Mouse (Mus musculus) liver, postnatal 0 days (tissue): ENCODE measurements around the gene Git2. TPM values are rescaled to one million over a fixed set of nuclear protein-coding genes. Genes with fewer than 3 reads are reported as not detected.

ENCODE experiments used
- ATAC-seq: fragments of 200-750 bp; cut with Nextera tagmentation; 2 replicates; pipeline ENCODE4 v1.8.0; 2017; ENCODE audit warnings: mild to moderate bottlenecking, moderate library complexity
- DNase-seq: peaks from one replicate; pipeline ENCODE4 v3.0.0-alpha.2; 2016
- H3K27ac ChIP-seq: fragments of 300-500 bp; sonication (generic); 2 replicates; pipeline ENCODE4 v1.5.1; 2014; ENCODE audit warnings: antibody characterized with exemption, moderate library complexity, mild to moderate bottlenecking, low read depth
- H3K27me3 ChIP-seq: fragments of 300-500 bp; sonication (generic); 2 replicates; pipeline ENCODE4 v1.6.1; 2014; ENCODE audit warnings: low read length, control low read depth, mixed read lengths; ENCODE audit not compliant: insufficient read depth
- H3K36me3 ChIP-seq: fragments of 300-500 bp; sonication (generic); replicated peaks from 2 replicates; pipeline ENCODE4 v1.6.1; 2014; ENCODE audit warnings: mild to moderate bottlenecking, control low read depth, low read length, moderate library complexity, mixed read lengths; ENCODE audit not compliant: insufficient read depth
- H3K4me1 ChIP-seq: fragments of 300-500 bp; sonication (generic); 2 replicates; pipeline ENCODE4 v1.6.1; 2014; ENCODE audit warnings: antibody characterized with exemption, mild to moderate bottlenecking, control low read depth; ENCODE audit not compliant: insufficient read depth
- H3K4me2 ChIP-seq: fragments of 300-500 bp; sonication (generic); 2 replicates; pipeline ENCODE4 v1.6.1; 2014; ENCODE audit warnings: low read depth, mild to moderate bottlenecking, low read length, moderate library complexity, mixed read lengths
- H3K4me3 ChIP-seq: fragments of 300-500 bp; sonication (generic); 2 replicates; pipeline ENCODE4 v1.5.1; 2014; ENCODE audit warnings: low read depth, low read length
- H3K9ac ChIP-seq: fragments of 300-500 bp; sonication (generic); replicated peaks from 2 replicates; pipeline ENCODE4 v1.6.1; 2014; ENCODE audit warnings: mild to moderate bottlenecking, moderate library complexity
- H3K9me3 ChIP-seq: fragments of 300-500 bp; sonication (generic); 2 replicates; pipeline ENCODE4 v1.6.1; 2016; ENCODE audit warnings: mild to moderate bottlenecking, control low read depth, low read length, mixed read lengths
- CTCF ChIP-seq: sonication (generic); IDR thresholded peaks from 2 replicates; pipeline ENCODE4 v1.5.1; 2016; ENCODE audit warnings: antibody characterized with exemption, low read depth
- EP300 ChIP-seq: IDR thresholded peaks from 2 replicates; pipeline ENCODE4 v1.6.1; 2016; ENCODE audit warnings: antibody characterized with exemption, low read depth, mild to moderate bottlenecking
- WGBS: fragments of 180-500 bp; shearing (Covaris S2); extraction: QIAGEN DNeasy Blood & Tissue Kit; methylation state at CpG from one replicate; pipeline ENCODE4 v1.1.7; 2014; ENCODE audit not compliant: insufficient replicate concordance; 5-methylcytosine and 5-hydroxymethylcytosine counted together
- polyA plus RNA-seq: library from polyadenylated mRNA; unstranded; fragments of >200 nt; fragmentation: Nextera tagmentation; extraction: Ambion mirVana; gene quantifications from 2 replicates; pipeline ENCODE4 v1.2.1, GENCODE M21; 2015

Gene Git2
- polyA plus RNA-seq, 1 experiment from 2014 or later, result 11.1 TPM

- H3K27ac ChIP-seq, result no peak within 1 kb of the TSS
- H3K9ac ChIP-seq, result peak within 1 kb of the TSS; percentile 73
- H3K36me3 ChIP-seq, result peaks cover 6% of the 10 kb centered on the region
- TF ChIP-seq EP300 (no peak), CTCF (peak; percentile 91)
- peak within 1 kb of the TSS; percentile 85 for H3K4me2 ChIP-seq
- 5% methylated on average over 48 of the region's 49 CpGs for WGBS
- peaks cover 7% of the 10 kb centered on the region for H3K4me1 ChIP-seq
- DNase-seq (peak; percentile 96), ATAC-seq (peak; percentile 84)
- H3K9me3 ChIP-seq, result no peaks in the 10 kb centered on the region
- H3K4me3 ChIP-seq, result peak within 1 kb of the TSS; percentile 81
- no peaks in the 10 kb centered on the region for H3K27me3 ChIP-seq
Measured at GRCm38 (mm10) chr5:114707265-114708068, 67.8 kb downstream of the Git2 start, which contains the start of gene Tchp. Gene Tchp (plus strand): TSS chr5:114707760.

DNA sequence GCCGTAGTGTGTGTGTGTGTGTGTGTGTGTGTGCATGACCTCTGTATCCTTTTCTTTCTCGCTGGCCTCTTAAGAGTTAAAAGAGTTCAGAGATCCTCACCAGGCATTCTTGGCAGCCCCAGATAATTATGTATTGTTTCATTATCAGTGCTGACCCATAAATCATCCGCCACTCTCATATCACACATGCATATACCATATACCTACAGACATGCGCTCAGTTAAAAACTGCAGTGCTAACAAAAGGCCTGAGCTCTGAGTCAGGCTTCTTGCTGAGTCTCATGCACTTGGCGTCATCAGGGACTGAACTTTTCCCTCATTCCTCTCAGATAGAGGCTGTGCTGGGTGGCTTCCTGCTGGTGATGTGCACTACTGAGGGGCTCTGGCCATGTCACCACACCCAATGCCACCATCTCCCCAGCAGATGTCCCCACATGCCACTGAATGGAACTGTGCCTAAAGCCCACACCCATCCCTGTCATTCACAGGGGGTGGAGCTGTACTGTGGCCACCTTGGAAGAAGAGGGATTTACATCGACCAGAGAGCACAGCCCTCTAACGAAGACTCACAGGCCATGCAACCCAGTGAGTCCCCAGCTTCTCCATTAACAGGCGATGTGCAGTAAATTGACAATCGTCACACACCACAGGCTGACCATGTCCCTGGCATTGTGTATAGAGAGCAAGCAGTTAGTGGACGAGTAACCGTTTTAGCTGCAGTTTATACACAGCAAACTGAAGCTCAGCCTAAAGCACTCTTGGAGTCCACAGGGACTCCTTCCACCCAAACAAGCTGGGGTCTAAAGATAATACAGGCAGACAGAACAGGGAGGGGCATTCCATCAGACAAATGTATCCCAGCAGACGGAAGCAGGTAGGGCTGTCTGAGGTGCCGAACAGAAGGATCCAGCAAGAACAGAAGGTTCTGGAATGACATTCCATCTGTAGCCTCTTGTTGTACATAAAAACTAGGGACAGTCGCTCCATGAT is 72.6 kb downstream of the Git2 start:
- Histone ChIP-seq H3K4me1 (peaks cover 2% of the 10 kb centered on the region; the same call in 1 of the 2 replicates), H3K9ac (no peak overlapping the region), H3K4me3 (no peak overlapping the region), H3K36me3 (no peaks in the 10 kb centered on the region), H3K9me3 (no peaks in the 10 kb centered on the region), H3K27me3 (no peaks in the 10 kb centered on the region), H3K4me2 (no peak overlapping the region), H3K27ac (no peak overlapping the region)
- 48% methylated on average over 14 of the region's 14 CpGs for WGBS
- TF ChIP-seq CTCF (peak; percentile 71), EP300 (no peak)
- ATAC-seq, result peak; percentile 79
- DNase-seq, result peak; percentile 63

- Histone ChIP-seq H3K27me3 (no peaks in the 10 kb centered on the region), H3K36me3 (no peaks in the 10 kb centered on the region), H3K9ac (no peak overlapping the region), H3K9me3 (no peaks in the 10 kb centered on the region), H3K4me1 (no peaks in the 10 kb centered on the region; the same call in 1 of the 2 replicates), H3K4me3 (no peak overlapping the region), H3K4me2 (no peak overlapping the region), H3K27ac (peak overlapping the region; percentile 45; the same call in 1 of the 2 replicates)
- TF ChIP-seq EP300 (no peak), CTCF (no peak)
- 20% methylated on average over 7 of the region's 7 CpGs for WGBS
- ATAC-seq (peak; percentile 42), DNase-seq (no peak)
Measured at GRCm38 (mm10) chr5:114699015-114699414, 76.3 kb downstream of the Git2 start.

DNA sequence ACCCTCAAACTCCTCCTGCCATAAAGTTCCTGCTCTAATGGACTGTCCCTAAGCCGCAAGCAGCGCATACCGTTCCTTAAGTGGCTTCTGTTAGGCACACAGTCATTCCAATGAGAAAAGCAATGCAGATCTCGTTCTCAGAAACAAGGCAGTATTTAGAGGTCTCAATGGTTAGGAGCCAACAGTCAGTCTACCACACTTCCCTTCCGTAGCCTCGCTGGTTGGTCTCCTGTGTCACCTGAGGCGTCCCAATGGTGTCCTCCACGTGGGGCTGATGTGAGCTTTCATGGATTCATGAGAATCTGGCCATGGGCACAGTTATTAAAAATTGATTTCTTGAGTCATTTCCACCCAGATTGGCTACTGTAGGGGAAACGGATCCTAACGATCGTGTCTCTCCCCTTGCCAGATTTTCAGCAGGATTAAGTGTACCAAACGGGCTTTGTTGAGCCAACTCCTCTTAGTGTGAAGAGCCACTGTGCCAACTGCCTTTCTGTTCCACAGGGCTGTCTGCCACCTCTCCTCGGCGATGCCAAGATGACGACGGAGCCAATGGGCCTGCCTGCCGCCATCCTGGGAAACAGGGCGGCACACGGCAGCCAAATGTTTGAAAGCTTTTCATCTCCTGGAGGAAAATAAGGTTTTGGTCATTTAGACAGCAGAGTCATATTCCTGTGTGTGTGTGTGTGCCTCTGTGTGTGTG is 77.1 kb downstream of the Git2 start:
- no peak for ATAC-seq
- no peaks in the 10 kb centered on the region; the same call in 1 of the 2 replicates for H3K4me1 ChIP-seq
- no peaks in the 10 kb centered on the region for H3K36me3 ChIP-seq
- 86% methylated on average over 19 of the region's 19 CpGs for whole genome bisulfite sequencing
- no peak for DNase-seq
- H3K4me2 ChIP-seq, result no peak overlapping the region
- TF ChIP-seq CTCF (no peak), EP300 (no peak)
- no peaks in the 10 kb centered on the region for H3K9me3 ChIP-seq
- H3K4me3 ChIP-seq, result no peak overlapping the region
- no peaks in the 10 kb centered on the region for H3K27me3 ChIP-seq
- no peak overlapping the region for H3K27ac ChIP-seq
- H3K9ac ChIP-seq, result no peak overlapping the region

DNA sequence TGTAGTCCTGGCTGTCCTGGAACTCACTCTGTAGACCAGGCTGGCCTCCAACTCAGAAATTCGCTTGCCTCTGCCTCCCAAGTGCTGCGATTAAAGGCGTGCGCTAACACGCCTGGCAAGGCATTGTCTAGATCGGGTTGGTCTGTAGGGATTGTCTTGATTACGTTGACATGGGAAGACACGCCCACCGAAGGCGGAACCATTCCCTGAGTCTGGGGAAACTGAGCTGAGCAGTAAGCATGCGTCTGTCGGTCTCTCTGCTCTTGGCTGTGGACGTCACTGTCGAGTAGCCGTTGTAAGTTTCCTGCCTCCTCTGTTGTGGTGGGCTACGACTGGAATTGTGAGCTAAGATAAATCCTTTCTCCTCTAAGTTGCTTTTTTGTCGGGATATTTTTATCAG is 78.4 kb downstream of the Git2 start:
- 74% methylated on average over 17 of the region's 17 CpGs for WGBS
- ATAC-seq, result no peak
- no peak for TF ChIP-seq EP300
- no peak for TF ChIP-seq CTCF
- Histone ChIP-seq H3K4me3 (no peak overlapping the region), H3K9ac (no peak overlapping the region), H3K4me1 (no peaks in the 10 kb centered on the region), H3K27me3 (0 out of 2 replicates have a peak, but pooled peaks cover under 1% of the 10 kb centered on the region), H3K36me3 (no peaks in the 10 kb centered on the region), H3K9me3 (no peaks in the 10 kb centered on the region), H3K27ac (no peak overlapping the region), H3K4me2 (no peak overlapping the region)
- DNase-seq, result no peak
